Mouse (Mus musculus) heart, postnatal 0 days (tissue): Measurements from ENCODE around the gene Bcl11a.

Experiments used
- CTCF ChIP-seq: IDR thresholded peaks from 2 replicates; pipeline ENCODE4 v1.5.1; 2016; ENCODE audit warnings: antibody characterized with exemption, control low read depth, low read depth
- EP300 ChIP-seq: IDR thresholded peaks from 2 replicates; pipeline ENCODE4 v1.6.1; 2016; ENCODE audit warnings: antibody characterized with exemption, low read depth

GRCm38 (mm10) chr11:24079392-24080391, 1.8 kb downstream of the Bcl11a start:
- TF ChIP-seq CTCF (no peak), EP300 (no peak)
